Mouse (Mus musculus) megakaryocyte, embryonic 14.5 days (primary cell): ENCODE results near the gene Tln2.

Source experiments
- FLI1 ChIP-seq: IDR thresholded peaks from 2 replicates; pipeline ENCODE4 v1.6.1; 2012; ENCODE audit warnings: low read length, inconsistent platforms, mixed read lengths
- GATA1 ChIP-seq: IDR thresholded peaks from 3 replicates; pipeline ENCODE4 v1.6.1; 2012; ENCODE audit warnings: mixed read lengths, low read length, inconsistent platforms, borderline replicate concordance

DNA sequence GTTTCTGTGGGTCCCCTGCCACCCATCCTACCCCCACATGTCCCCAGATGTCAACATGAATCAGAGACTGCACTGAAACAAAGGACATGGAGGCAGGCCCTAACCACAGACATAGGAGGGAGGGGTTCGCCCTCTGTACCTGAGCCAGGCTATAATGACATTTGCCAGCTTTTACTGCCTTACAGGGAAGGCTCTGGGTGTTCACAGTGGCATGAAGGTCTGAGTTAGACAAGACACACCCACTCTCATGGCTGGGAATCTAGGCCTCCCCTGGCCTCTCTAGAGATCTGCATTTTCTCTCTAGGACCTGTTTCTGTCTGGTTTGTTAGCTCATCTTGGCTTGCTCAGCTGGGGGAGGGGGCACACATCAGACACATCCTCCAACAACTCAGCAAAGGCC is 380.8 kb downstream of the Tln2 start:
- no peak for TF ChIP-seq GATA1
- no peak for TF ChIP-seq FLI1
